Mouse (Mus musculus) brown adipose tissue, adult 24 weeks (tissue): ENCODE data around the gene Scel. TPM values are rescaled to one million over a fixed set of nuclear protein-coding genes. Genes with fewer than 3 reads are reported as not detected.

Experiments
- H3K27ac ChIP-seq: fragments of 200-500 bp; replicated peaks from 2 replicates; pipeline ENCODE4 v1.5.1; 2012; ENCODE audit warnings: low read depth, mild to moderate bottlenecking, low read length
- H3K4me1 ChIP-seq: fragments of 200-500 bp; 2 replicates; pipeline ENCODE4 v1.6.1; 2012; ENCODE audit warnings: low read length, mixed read lengths; ENCODE audit not compliant: control insufficient read depth, insufficient read depth, insufficient read length
- H3K4me3 ChIP-seq: fragments of 200-500 bp; 2 replicates; pipeline ENCODE4 v1.5.1; 2012; ENCODE audit warnings: low read depth, mild to moderate bottlenecking, low read length, moderate library complexity; ENCODE audit not compliant: insufficient read depth
- polyA plus RNA-seq: library from polyadenylated mRNA; stranded (reverse); fragments of >200 nt; gene quantifications from 2 replicates; pipeline ENCODE4 v1.2.4, GENCODE M21; 2012; ENCODE audit not compliant: missing spikeins, insufficient read depth, insufficient read length

Scel gene
- polyA plus RNA-seq, 1 experiment, result not detected

GRCm38 (mm10) chr14:103647981-103648380 lies 134.8 kb downstream of the Scel start:
- H3K27ac ChIP-seq, result no peak overlapping the region
- H3K4me1 ChIP-seq, result peaks cover 6% of the 10 kb centered on the region
- H3K4me3 ChIP-seq, result no peak overlapping the region

GRCm38 (mm10) chr14:103648623-103649255 lies 135.6 kb downstream of the Scel start:
- Histone ChIP-seq H3K27ac (no peak overlapping the region), H3K4me3 (no peak overlapping the region), H3K4me1 (peaks cover 6% of the 10 kb centered on the region)

- Histone ChIP-seq H3K27ac (no peak overlapping the region), H3K4me1 (peaks cover 6% of the 10 kb centered on the region), H3K4me3 (no peak overlapping the region)
Measured at GRCm38 (mm10) chr14:103649302-103649701, 136.2 kb downstream of the Scel start.

DNA sequence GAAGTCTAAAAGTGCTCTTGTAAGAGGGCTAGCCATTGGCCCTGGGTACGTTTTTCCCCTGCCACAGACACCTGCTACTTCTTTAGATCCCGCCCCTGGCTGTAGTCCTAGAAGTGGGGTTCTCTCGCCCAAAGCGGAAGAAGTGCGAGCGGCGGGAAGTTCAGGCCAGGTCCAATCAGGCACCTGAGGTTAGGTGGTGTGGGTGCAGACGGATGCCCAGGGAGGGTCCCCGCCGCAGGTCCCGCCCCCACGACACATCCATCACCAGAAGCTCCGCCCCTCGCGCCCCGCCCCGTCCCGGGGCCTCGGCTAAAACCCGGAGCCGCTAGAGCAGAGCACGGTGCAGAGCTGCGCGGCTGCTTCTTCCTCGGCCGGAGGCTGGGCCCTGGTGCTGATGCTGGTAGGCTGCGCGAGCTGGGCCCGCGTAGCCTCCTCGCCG lies 136.8 kb downstream of the Scel start, which contains the start of gene Slain1:
Slain1 (plus strand) TSS at position 333 of the 439 bp plus-strand sequence.
- Histone ChIP-seq H3K4me3 (peak within 1 kb of the TSS; percentile 37), H3K4me1 (peaks cover 6% of the 10 kb centered on the region), H3K27ac (no peak within 1 kb of the TSS)

GRCm38 (mm10) chr14:103650413-103651101 lies 137.4 kb downstream of the Scel start:
- H3K4me3 ChIP-seq, result peak overlapping the region; percentile 37
- H3K4me1 ChIP-seq, result peaks cover 6% of the 10 kb centered on the region
- H3K27ac ChIP-seq, result no peak overlapping the region

- H3K4me1 ChIP-seq, result peaks cover 6% of the 10 kb centered on the region
- H3K4me3 ChIP-seq, result peak overlapping the region; percentile 37
- no peak overlapping the region for H3K27ac ChIP-seq
Measured at GRCm38 (mm10) chr14:103651106-103651505, 138.0 kb downstream of the Scel start.

GRCm38 (mm10) chr14:103651562-103651961 lies 138.4 kb downstream of the Scel start:
- Histone ChIP-seq H3K27ac (no peak overlapping the region), H3K4me3 (no peak overlapping the region), H3K4me1 (peaks cover 6% of the 10 kb centered on the region)

- H3K4me1 ChIP-seq, result peaks cover 6% of the 10 kb centered on the region
- H3K4me3 ChIP-seq, result no peak overlapping the region
- no peak overlapping the region for H3K27ac ChIP-seq
Measured at GRCm38 (mm10) chr14:103652524-103652923, 139.4 kb downstream of the Scel start.

GRCm38 (mm10) chr14:103653800-103654199 lies 140.7 kb downstream of the Scel start:
- H3K4me1 ChIP-seq, result peaks cover 6% of the 10 kb centered on the region
- no peak overlapping the region for H3K27ac ChIP-seq
- no peak overlapping the region for H3K4me3 ChIP-seq

DNA sequence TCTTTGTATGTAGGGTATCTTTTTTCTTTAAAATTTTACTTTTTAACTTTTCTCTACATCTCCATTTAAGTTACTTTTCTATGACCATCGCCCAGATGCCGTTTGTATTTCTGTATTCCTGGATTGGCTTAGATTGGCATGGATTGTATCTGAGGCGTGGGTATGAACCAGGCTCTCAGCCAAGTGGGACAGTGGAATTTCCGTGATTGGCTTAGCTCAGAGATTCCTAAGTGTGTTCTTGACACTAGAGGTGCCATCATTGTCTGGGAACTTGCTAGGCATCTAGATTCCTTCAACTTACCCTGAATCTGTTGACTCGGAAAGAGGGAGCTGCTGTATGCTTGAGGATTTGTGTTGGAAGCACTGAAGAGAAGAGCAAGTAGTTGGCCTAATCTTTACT lies 142.3 kb downstream of the Scel start:
- H3K27ac ChIP-seq, result no peak overlapping the region
- H3K4me3 ChIP-seq, result no peak overlapping the region
- H3K4me1 ChIP-seq, result peaks cover 3% of the 10 kb centered on the region; the same call in 1 of the 2 replicates

- Histone ChIP-seq H3K4me3 (no peak overlapping the region), H3K4me1 (no peaks in the 10 kb centered on the region), H3K27ac (no peak overlapping the region)
Measured at GRCm38 (mm10) chr14:103657876-103658275, 144.7 kb downstream of the Scel start.

Other genes starting within 250 kb of the Scel start
- gene Mycbp2, start 166.5 kb upstream of the Scel start, polyA plus RNA-seq, result 18.1 and 19.1 TPM in 2 replicates
- not detected in 2 replicates for gene Slain1, start 136.9 kb downstream of the Scel start, polyA plus RNA-seq